Mouse (Mus musculus): Measurements from ENCODE around the gene Dhrs2.

Dhrs2 gene

GRCm38 (mm10) chr14:55221707-55222106, at the start of gene Dhrs2:
Gene Dhrs2 (plus strand): TSS chr14:55222007.
- DNase-seq (ENCODE audit: low read depth) = no peak

- no peak for DNase-seq (ENCODE audit: low read depth)
Measured at GRCm38 (mm10) chr14:55174164-55174563, 47.6 kb upstream of the Dhrs2 start.

- DNase-seq (ENCODE audit: low read depth) = peak; percentile 46
Measured at GRCm38 (mm10) chr14:55177274-55177673, 44.5 kb upstream of the Dhrs2 start.

GRCm38 (mm10) chr14:55180951-55181350, 40.9 kb upstream of the Dhrs2 start:
- no peak for DNase-seq (ENCODE audit: low read depth)

- no peak for DNase-seq (ENCODE audit: low read depth)
Measured at GRCm38 (mm10) chr14:55183231-55183630, 38.6 kb upstream of the Dhrs2 start.

GRCm38 (mm10) chr14:55184640-55185145, 37.1 kb upstream of the Dhrs2 start:
- no peak for DNase-seq (ENCODE audit: low read depth)

- no peak for DNase-seq (ENCODE audit: low read depth)
Measured at GRCm38 (mm10) chr14:55188491-55188890, 33.3 kb upstream of the Dhrs2 start.

GRCm38 (mm10) chr14:55189351-55189769, 32.4 kb upstream of the Dhrs2 start:
- DNase-seq (ENCODE audit: low read depth) = no peak

- DNase-seq (ENCODE audit: low read depth) = no peak
Measured at GRCm38 (mm10) chr14:55193354-55193753, 28.5 kb upstream of the Dhrs2 start.

GRCm38 (mm10) chr14:55193876-55194635, 27.8 kb upstream of the Dhrs2 start:
- DNase-seq (ENCODE audit: low read depth) = peak; percentile 1

- DNase-seq (ENCODE audit: low read depth) = no peak
Measured at GRCm38 (mm10) chr14:55194786-55195185, 27.0 kb upstream of the Dhrs2 start.

- no peak for DNase-seq (ENCODE audit: low read depth)
Measured at GRCm38 (mm10) chr14:55197121-55197520, 24.7 kb upstream of the Dhrs2 start.

GRCm38 (mm10) chr14:55198187-55198586, 23.6 kb upstream of the Dhrs2 start:
- no peak for DNase-seq (ENCODE audit: low read depth)

GRCm38 (mm10) chr14:55204544-55204943, 17.3 kb upstream of the Dhrs2 start:
- DNase-seq (ENCODE audit: low read depth) = no peak

GRCm38 (mm10) chr14:55205045-55205750, 16.6 kb upstream of the Dhrs2 start:
- no peak for DNase-seq (ENCODE audit: low read depth)

GRCm38 (mm10) chr14:55208306-55208705, 13.5 kb upstream of the Dhrs2 start:
- DNase-seq (ENCODE audit: low read depth) = no peak

GRCm38 (mm10) chr14:55213621-55214020, 8.2 kb upstream of the Dhrs2 start:
- no peak for DNase-seq (ENCODE audit: low read depth)

- DNase-seq (ENCODE audit: low read depth) = peak; percentile 15
Measured at GRCm38 (mm10) chr14:55214507-55214906, 7.3 kb upstream of the Dhrs2 start.

- DNase-seq (ENCODE audit: low read depth) = no peak
Measured at GRCm38 (mm10) chr14:55223172-55223571, 1.4 kb downstream of the Dhrs2 start.

GRCm38 (mm10) chr14:55234639-55235038, 12.8 kb downstream of the Dhrs2 start:
- DNase-seq (ENCODE audit: low read depth) = no peak

- DNase-seq (ENCODE audit: low read depth) = no peak
Measured at GRCm38 (mm10) chr14:55236685-55237084, 14.9 kb downstream of the Dhrs2 start.

- DNase-seq (ENCODE audit: low read depth) = no peak
Measured at GRCm38 (mm10) chr14:55242664-55243063, 20.9 kb downstream of the Dhrs2 start.

GRCm38 (mm10) chr14:55247181-55247580, 25.4 kb downstream of the Dhrs2 start:
- no peak for DNase-seq (ENCODE audit: low read depth)

Measured in NIH3T3 (cell line).